Mouse (Mus musculus) adrenal gland, adult 8-10 months (tissue): ENCODE data around the gene Lrrc73. TPM values are rescaled to one million over a fixed set of nuclear protein-coding genes. Genes with fewer than 3 reads are reported as not detected.

Experiments
- DNase-seq: peaks from one replicate; pipeline ENCODE4 v3.0.0; 2022
- total RNA-seq, 4 experiments: library from RNA; stranded (reverse); gene quantifications; 2 replicates each; pipeline ENCODE4 v1.2.4; 2022

Lrrc73 gene
- total RNA-seq, result 1 to 10 TPM; 4.1 to 7.5 (median 6.0) TPM

DNA sequence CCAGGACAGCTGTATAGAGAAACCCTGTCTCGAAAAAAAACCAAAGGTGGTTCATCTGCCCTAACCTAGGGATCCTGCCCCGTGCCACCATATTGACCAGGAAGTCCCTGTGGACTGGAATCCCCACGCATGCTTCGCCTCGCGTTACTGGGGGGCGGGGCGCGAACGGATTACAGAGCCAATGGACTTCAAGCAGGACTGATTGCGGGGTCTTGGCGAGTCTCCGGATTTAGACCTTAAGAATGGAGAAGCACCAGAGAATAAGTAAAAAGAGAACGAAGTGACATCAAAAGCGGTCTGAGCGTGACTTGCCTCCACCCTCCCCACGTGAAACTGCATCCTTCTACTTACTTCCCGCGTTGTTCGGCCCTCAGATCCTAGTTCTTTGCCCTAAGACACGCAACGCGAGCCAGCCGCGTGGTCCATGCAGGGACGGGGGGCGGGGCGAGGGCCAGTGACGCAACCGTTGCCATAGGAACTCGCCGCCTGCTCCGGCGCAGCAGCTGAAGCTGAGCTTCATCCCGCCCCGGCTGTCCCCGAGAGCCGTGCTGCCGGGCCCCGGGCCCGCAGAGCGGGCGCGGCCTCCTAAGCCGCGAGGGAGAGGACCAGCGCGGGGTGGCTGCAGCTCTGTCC is at the start of gene Lrrc73:
Lrrc73 (plus strand) TSS at position 80 of the 633 bp plus-strand sequence.
- peak; percentile 90 for DNase-seq

DNA sequence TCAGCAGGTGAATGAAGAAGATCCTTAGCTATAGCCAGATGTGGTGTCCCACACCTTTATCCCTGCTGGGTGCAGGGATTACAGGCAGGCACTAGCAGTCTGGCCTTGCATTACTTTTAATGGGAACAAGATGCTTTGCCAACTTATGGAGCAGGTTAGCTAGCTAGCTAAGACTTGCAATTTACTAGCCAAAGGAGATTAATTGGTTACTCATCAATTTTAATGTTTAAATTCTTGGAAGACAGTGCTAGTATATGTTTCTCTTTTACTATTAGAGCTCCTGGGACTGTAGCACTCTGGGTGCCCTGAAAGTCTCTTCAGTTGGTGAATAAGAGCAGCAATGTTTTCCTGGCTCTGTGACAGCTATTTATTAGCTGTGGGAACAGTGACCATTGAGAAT is 46.7 kb upstream of the Lrrc73 start:
- DNase-seq, result no peak

DNA sequence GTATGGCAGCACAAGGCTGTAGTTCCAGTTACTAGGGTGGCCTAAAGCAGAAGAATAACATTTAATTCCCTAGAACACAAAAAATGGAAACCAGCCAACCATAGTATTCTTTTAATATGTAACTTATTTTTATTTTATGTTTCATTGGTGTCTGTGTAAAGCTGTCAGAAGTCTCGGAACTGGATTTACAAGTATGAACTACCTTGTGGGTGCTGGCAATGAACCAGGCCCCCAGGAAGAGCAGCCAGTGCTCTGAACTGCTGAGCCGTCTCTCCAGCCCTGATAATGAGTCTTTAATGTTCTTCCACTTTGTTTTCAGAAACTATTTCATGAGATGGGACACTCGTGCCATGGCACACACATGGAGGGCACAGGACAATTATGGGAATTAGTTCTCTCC is 42.8 kb upstream of the Lrrc73 start:
- DNase-seq, result no peak

DNA sequence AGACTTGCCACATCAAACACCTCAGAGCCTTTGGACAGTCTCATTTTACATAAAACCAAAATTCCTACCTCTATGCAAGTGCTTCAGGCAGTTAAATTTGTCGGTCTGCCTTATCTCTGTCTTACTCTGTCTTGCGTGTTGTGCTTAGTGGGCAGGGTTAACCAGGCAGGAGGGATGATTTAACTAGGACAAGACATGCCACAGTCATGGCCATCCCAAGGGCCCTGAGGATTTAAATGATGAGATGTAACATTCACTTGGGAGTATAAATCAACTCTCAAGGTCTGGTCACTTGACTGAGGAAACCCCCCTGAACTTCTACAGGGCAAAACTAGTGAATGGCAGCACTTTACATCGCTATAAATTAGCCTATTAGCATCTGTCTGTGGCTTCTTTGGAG is 31.7 kb upstream of the Lrrc73 start:
- peak; percentile 75 for DNase-seq

DNA sequence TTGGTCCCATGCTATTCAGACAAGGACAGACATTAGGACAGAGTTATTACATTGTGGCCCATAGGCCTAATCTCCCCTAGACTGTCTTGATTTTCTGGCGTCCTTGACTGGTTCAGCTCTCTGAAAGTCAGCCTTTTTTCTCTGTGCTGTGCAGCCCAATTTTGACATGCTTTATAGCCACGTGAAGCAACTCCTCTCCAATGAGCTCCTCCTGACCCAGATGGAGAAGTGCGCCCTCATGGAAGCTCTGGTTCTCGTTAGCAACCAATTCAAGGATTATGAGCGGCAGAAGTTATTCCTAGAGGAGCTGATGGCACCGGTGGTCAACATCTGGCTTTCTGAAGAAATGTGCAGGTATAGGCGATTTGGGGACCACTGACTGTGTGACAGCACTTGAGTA is 25.8 kb upstream of the Lrrc73 start:
- peak; percentile 81 for DNase-seq

DNA sequence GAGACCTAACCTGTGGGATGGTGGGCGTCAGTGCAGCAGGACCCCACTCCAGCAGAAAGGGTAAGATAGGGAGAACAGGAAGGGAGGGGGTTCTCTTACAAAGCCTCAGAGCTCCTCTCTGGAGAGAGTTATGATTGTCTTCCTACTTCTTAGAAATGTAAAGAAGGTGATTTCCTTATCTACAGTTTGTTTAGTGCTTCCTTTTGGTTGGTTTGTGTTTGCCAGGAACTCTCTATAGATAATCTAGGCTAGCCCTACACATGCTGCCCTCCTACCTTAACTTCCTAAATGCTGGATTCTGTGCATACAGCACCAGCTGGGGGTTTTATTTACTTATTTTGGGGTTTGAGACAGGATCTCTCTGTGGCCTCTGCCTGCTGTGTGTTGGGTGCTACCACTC is 17.3 kb upstream of the Lrrc73 start:
- no peak for DNase-seq

DNA sequence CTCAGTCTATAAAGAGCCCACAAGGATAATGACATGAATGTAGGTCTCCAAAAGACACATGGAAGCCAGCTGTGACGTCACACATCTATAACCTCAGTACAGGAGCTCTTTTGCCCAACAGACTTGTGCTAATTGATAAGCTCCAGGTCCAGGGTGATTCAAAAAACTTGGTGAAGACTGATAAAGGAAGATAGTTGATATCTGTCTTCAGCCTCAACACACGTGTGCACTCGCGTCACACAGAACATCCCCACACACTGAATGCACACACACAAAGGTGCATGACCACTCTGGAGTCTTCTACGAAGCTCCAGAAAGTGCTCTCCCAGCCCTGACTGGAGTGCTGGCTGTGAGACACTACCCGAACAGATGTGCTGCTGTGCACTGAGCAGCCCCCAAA is 16.3 kb upstream of the Lrrc73 start:
- DNase-seq, result no peak

DNA sequence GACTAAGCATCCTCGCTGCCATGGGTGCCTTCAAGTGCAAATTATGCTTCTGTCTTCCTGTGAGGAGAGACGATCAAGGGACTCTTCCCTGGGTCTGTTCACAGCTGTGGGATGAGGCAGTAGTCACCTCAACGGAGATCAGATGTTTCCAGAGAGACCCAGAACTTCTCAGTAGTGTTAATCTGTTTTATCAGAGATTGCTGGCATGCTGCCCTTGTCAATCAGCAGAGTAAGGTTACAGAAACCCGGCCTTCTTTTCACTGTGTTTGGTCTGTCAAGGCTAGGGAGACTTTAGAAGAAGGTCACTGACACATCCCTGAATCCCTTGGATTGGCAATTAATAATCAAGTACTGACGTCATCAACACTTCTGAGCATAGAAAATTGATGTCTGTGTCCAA is 15.9 kb upstream of the Lrrc73 start:
- DNase-seq, result peak; percentile 63

DNA sequence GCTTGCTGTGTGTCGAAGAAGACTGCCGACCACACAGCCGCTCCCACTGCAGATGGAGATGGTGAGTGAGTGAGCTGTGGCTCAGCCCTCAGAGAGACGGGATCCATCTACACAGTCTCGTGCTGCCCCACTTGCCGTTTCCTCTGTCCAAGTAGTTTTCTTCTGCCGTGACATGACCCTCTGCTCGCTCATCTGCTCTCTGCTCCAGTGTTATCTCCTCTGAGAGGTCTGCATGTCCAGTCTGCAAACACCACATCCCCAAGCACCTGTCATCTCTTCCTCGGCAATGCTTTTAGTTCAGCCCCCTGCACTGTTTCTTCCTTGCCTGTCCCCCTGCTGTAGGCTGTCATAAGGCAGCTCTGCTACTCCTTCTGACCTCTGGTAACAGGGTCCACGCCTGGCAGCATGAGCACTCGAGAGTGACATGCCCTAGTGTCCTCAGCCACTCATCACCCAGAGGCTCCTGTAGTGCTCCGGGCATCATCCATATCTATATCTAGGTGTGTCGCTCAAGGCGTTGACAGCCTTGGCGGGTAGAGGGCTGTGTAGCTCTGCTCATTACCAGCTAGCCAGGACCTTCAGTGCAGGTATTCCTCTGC is 13.7 kb upstream of the Lrrc73 start:
- DNase-seq, result no peak

DNA sequence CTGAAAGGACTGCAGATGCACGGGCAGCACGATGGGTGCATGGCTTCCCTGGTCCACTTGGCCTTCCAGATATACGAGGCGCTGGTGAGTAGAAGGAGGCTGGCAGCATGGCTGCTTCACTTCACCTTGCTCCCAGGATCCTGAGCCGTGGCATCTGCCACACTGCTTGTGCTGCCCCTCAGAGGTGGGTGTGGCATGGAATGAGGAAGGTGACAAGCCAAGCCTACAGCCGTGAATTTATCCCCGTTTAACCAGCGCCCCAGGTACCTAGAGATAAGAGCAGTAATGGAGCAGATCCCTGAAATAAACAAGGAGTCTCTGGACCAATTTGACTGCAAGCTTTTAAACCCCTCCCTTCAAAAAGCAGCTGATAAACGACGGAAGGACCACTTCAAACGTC is 11.9 kb upstream of the Lrrc73 start:
- DNase-seq, result no peak

DNA sequence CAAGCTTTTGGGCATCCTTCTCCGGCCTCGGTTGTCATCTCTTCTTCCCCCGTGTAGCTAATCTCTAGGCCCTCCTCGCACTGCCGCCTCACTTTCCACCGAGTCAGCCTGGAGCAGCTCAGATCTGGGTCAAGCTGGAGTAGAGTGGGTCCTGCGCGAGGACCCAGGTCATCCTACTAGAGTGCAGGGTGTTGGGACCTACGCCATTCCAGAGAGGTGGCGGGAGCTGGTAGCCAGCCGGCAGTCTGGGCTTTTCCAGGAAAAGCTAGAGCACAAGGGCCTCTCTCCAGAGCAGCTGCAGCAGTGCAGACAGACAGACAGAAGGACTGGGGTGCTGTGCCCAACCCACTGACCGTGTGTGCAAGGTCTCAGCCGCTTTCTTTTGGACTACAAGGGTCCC is 11.1 kb upstream of the Lrrc73 start:
- no peak for DNase-seq

DNA sequence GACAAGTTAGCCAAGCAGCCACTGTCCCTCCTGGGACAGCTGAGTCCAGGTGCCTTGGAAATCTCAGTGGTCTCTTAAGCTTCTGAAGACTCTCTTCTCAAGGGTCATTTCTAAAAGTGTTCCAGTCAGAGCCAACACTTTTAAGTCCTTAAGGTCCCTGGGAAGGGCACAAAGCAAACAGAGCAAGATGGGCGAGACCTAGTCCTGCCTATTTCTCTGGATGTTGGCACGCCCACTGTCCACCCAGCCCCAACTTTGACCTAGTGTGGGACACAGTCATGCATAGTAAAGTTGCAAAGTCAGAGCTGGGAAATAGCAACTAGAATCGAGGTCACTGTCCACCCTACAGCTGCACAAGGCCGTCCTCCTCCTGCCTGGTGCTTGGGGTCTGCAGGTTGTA is 10.3 kb upstream of the Lrrc73 start:
- DNase-seq, result no peak

DNA sequence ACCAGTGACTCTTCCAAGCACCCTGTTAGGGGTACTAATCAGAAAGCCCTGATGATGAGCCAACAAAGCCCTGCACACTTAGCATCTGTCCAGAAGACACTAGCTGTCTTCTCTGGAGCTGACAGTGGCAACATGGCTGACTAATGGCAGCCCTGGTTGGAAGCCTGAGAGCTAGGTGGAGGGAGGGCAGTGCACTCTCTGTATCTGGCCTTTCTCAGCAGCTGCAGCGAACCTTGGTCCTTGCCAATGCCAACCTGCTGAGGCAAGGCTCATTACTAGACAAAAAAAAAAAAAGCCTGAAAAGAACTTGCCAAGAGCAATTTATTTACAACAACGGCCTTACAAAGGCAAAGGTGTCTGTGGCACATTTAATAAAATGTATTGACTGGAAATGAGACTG is 9.7 kb upstream of the Lrrc73 start:
- DNase-seq, result no peak

DNA sequence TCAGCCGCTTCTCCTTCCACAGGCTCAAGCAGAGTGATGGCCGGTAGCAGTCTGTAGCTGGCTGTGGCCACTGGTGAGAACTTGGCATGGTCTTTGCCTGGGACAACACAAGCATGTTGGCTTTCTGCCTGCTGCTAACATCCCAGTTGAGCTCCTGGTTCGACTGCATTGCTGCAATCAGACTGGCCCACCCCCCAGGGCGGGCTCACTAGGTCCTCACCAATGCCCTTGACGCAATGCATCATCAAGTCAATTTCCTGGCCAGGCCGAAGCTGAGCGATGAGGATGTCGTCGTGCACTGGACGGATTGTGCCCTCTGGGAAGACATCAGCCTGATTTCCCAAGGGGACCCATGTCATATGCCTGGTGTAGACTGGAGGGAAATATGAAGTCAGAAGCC is 8.8 kb upstream of the Lrrc73 start:
- DNase-seq, result peak; percentile 85

DNA sequence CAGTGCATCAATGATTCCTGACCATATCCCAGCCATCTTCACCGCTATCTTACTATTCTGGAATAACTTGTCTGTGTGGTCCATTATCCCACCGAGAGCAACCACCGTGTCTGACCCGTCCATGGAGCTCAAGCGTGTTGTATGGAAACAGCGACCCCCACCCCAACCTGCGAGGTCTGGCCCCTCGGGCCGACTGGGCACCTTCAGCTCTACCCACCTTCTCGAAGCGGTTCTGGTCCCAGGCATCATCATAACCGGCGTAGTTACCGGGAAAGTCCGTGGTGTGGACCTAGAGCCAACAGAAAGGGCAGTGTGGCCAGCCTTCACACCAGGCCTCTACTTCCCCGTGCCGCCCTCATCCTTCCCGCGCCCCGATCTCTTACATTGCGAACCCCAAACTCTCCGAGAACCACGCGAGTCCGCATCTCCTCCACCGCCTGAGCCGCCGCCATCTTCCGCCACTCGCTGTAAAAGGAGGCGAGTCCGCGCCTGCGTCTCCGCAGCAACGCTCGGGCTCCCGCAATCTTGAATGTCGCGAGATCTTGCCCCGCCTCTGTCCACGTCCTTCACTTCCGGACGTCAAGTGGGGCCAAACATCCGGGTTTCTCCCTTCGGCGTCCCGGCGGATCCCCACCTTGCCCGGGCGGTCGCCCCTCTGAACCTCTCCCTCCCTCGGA is 5.7 kb upstream of the Lrrc73 start, which contains the start of the genes Polr1c and Yipf3:
Polr1c (minus strand) TSS at position 543 of the 677 bp plus-strand sequence.
Yipf3 (plus strand) TSS at position 569 of the 677 bp plus-strand sequence.
- DNase-seq, result peak; percentile 96

DNA sequence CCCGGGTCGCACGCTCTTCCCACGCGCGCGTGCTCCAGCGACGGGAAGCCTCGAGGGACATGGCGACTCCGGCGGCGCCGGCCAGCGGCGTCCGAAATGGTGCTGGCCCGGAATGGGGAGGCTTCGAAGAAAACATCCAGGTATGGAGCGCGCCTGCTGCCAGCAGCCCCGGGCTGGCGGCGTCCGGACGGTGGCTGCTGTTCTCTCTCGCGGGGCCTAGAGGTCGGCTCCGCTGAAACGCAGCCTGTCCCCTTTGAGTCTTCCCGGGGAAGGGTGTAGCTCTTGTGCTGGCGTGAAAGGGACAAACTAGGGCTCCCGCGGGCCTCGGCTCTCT is 5.2 kb upstream of the Lrrc73 start:
- DNase-seq, result no peak

DNA sequence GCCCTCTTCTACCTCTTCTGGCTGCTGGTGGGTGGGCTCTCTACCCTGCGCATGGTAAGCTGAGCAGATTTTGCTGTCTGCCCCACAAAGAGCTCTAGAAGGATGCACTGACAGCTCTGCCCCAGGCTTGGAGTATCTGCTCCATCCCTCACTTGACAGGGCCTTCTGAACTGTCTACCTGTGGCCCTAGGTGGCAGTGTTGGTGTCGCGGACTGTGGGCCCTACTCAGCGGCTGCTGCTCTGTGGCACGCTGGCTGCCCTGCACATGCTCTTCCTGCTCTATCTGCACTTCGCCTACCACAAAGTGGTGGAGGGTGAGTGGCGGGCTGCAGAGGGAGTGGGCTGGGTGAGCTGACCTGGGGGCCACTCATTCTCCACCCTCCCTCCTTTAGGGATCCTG is 2.2 kb upstream of the Lrrc73 start:
- no peak for DNase-seq

DNA sequence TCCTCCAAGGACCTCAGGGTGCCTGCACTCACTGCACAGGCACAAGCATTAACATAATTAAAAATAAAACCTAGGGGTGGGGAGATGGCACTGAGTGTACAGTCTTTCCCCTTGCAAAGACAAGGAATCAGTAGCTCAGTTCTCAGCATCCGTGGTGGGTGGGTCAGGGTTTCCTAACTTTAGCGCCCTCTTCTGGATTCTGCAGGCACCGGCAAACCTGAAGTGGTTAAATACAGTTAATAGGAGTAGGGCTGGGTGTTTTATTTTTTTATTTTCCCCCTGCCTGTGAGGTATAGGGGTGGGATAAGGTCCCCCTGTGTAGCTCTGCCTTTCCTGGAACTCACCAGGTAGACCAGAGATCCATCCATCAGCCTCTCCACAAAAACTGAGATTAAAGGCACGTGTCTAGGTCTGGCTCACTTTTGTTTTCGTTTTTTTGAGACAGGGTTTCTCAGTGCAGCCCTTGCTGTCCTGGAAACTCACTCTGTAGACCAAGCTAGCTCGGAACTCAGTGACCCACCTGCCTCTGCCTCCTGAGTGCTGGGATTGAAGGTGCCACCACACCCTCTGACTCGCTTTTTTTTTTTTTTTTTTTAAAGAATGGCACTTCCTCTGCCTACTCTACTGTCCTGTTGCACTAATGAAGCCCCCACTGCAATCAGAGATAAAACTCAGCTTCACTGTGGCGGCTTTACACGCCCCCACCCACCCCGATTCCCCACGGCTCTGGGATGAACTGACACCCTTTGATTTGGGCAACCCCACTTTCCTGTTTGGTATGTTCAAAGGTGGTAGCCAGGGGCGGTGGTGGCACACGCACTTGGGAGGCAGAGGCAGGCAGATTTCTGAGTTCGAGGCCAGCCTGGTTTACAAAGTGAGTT is 520 bp upstream of the Lrrc73 start:
- DNase-seq, result no peak

DNA sequence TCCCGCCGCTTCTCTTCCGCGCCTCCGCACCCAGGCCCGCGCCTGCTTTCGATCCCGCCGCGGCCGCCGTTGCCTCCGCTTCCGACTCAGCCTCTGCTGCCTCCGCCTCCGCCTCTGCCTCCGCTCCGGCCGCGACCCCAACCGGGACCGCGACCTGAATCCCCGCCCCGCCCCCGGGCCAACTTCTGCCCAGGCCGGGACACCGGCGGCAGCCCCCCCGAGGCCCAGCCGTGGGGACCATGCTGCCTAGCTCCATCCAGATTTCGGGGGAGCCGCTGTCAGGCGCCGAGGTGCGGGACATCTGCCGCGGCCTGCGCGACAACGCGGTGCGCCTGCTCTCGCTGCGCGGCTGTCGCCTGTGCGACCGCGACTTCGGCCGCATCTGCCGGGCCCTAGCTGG is 775 bp downstream of the Lrrc73 start:
- no peak for DNase-seq

DNA sequence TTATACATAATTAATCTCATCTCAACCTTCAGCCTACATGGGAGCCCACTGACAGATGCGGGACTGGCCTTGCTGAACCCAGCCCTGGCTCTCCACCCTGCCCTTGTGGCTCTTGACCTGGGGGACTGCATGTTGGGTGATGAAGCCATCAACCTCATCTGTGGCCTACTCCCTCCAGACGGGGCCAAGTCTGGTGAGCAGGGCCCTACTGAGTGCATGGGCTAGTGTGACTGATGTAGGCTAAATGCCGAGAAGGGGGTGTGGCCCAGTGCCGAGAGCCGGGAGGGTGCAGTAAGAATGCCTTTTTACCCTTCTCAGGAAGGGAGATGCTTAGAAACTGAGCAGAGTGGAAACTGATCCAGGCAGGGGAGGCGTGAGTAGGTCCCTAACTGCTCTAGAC is 1.8 kb downstream of the Lrrc73 start:
- no peak for DNase-seq

DNA sequence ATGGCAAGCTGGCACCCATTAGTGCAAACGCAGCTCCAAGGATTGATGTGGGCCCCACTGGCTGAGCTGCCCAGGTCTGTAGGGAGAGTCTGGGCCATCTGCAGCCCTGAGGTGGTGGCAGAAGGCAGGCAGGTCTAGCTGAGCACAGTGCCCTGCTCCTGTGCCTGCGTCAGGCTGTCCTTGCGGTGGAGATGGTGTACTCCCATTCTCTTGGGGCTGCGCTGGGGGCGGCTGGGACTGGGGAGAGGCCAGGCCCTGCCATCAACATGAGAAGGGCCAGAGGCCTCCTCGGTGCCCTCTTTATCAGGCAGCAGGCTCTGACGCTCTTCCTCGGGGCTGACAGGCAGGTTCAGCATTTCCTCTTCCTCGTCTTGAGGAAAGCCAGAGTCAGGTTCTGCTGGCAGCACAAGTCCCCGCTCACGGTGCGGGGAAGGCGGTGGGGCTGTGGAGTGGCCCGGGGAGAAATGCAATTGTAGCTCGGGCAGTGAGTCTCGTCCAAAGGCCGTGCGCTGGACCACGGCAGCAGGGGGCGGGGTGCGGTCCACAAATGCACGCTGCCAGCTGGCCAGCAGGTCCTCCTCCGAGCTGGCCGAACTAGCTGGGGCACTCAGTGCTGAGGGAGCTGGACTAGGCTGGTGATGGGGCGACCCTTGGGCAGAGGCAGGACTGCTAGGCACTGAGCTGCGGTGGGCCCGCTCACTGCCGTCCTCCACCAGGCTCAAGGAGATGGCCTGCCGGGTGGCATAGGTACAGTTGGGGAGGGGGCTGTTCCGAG is 5.1 kb downstream of the Lrrc73 start:
- no peak for DNase-seq

DNA sequence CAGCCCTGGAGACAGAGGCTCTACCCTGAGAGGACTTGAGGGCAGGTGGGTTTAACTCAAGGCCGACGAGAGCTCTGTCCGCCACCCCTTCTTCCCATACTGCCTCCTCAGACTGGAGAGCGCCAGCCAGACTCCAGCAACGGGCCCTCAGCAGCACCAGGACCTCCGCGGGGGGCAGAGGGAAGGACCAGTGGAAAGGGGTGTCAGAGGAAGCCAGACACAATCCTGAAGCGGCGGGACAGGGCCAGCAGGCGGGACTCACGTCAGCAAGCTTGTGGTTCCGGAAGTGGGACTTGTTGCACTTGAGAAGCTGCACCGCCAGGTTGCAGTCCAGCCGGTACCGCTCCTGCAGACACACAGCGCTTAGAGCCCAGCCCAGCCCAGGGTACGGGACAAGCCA is 6.3 kb downstream of the Lrrc73 start:
- no peak for DNase-seq
